Mouse (Mus musculus): ENCODE results near the gene R3hcc1l. TPM values are rescaled to one million over a fixed set of nuclear protein-coding genes. Genes with fewer than 3 reads are reported as not detected.
A peak's percentile ranks its signal among the peaks of the same experiment; 100 is the strongest.

R3hcc1l gene
- total RNA-seq (2021): 10 to 100 TPM; 24.7 to 26.9 TPM

- intact Hi-C loops (cut with DNase I): loop anchor here (5.0 kb wide), 2 partner anchors 139 to 234 kb away; partner anchors contain the start of gene Pyroxd2
- DNase-seq: peak; percentile 99
Measured at GRCm38 (mm10) chr19:42518620-42519310, at the start of gene R3hcc1l. Gene R3hcc1l, plus strand, starts transcription at chr19:42518759.

GRCm38 (mm10) chr19:42471571-42471970 is 47.0 kb upstream of the R3hcc1l start:
- DNase-seq: no peak
- intact Hi-C loops (cut with DNase I): no loop called here

DNA sequence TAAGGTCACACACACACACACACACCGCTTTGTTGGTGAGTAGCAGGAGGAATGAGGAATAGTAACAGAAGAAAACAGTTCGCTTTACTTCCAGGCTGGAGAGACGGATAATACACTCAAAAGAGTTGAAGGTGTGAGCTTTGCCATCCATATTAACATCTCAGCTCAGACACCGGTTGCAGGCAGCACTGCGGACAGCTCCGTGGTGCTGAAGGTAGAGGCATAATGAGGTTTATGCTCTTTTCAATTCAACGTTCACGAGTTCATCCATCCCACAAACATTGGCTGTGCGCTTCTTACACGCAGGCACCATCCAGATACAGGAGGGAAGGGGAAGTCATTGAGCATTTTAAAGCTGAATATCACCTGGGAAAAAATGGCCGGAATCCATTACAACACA is 45.7 kb upstream of the R3hcc1l start:
- intact Hi-C loops (cut with DNase I): no loop called here
- no peak for DNase-seq

DNA sequence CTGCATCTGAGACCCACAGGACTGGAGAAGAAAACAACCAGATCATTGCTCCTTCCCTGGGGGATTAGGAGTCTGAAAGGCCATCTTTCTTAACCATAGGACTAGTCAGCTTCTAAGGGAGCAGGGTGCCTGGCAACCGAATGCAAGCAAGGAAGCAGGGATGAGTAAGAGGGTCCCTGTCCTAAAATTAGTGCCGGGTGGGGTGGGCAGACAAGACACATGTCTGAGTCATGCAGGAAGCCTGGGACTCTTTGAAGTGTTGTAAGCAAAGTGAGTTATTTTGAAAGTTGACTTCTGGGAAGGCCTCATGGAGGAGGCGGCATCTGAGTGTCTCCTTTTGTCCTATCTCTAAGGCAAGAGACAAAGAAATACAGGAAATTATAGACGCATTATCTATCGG is 40.8 kb upstream of the R3hcc1l start:
- intact Hi-C loops (cut with DNase I): no loop called here

GRCm38 (mm10) chr19:42478303-42478702 is 40.3 kb upstream of the R3hcc1l start:
- DNase-seq: no peak
- intact Hi-C loops (cut with DNase I): no loop called here

More for the DNA sequence above, 40.8 kb upstream of the R3hcc1l start:
- no peak for DNase-seq

GRCm38 (mm10) chr19:42485443-42485842 is 33.1 kb upstream of the R3hcc1l start:
- intact Hi-C loops (cut with DNase I): no loop called here
- no peak for DNase-seq

DNA sequence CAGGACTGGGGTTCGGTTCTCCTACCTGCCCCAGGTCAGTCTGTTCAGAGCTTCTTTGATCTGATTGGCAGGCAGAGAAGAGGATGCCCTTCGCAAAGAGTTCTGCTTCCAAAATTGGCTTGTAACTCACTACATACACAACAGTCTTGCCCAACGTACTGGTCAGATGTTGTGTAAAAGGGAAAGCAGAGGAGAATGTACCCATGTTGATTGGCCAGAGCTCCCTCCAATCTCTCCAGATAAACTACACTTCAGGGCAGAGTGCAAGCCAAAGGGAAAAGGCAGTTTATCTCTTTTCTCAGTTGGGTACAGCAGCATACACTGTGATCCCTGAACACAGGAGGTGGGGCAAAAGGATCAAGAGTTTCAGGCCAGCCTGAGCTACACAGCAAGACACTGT is 31.3 kb upstream of the R3hcc1l start:
- intact Hi-C loops (cut with DNase I): no loop called here
- DNase-seq: no peak

DNA sequence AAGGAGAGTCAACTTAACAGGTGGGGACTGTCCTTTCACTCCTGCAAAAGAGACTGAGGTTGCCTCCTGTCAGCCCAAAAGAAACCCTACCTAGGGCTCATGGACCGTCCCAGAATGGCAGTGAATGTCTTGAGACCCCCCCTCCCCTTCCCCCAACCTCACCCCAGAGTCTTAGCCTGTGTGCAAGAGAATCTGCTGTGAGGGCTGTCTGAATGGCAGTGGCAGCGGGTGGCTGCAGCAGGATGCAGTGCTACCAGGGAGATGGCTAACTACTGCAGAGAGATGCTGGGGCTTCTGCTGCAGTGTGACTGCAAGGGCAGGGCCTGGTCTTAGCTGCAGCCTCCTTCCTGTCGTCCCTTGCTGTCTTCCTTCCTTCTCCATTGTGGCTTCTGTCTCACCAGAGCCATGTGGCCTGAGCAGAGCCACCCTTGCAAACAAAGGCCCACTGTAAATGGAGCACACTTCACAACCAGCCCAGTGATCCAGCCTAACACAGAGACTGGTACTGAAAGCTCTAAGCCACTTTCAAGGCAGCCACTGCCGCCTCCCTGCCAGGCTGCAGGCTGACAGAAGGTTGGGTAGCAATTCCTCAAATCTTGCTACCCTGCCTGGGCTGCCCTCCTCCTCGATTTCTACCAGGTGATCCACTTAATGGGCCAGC is 25.2 kb upstream of the R3hcc1l start:
- no peak for DNase-seq
- intact Hi-C loops (cut with DNase I): no loop called here

GRCm38 (mm10) chr19:42504156-42504555 is 14.4 kb upstream of the R3hcc1l start:
- no peak for DNase-seq
- intact Hi-C loops (cut with DNase I): no loop called here

GRCm38 (mm10) chr19:42509625-42510024 is 8.9 kb upstream of the R3hcc1l start:
- intact Hi-C loops (cut with DNase I): no loop called here

DNA sequence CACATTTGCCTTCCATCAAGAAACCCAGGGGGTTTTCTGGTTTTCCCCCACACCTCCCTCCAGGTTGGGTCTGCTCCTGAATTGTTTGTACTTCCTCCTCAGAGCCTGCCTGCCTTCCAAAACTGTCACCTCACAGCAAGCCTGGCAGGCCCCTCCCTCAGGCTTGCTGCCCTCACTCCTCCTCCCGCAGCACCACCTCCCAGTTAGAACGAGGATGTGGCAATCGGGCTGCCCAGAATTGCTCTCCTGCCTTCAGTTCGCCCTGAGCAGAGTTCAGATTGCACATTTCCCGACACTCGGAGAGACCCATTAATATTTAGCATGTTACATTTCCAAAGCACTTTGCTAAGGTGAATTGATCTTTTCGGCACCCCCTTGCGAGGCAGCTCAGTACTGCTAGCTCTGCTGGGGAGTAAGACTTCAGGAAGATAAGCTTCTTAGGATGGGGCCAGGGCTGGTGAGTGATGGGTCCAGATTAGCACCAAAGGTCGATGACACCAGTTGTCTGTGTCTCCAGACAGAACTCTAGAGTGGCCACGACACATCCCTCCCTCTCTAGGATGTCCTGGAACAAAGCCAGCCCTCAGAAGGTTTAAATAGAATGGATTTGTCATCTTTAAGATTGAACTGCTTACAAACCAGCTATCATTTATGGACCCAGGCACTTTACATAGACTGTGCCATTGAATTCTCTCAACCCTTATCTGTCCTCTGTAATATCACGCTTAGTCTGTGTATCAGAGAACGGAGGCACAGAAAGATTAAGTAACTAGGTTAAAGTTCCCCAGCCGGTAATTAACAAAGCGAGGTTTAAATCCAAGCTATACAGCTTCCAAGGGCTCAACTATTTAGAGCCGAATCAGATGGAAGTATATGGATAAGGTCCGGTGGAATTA is 8.0 kb upstream of the R3hcc1l start:
- intact Hi-C loops (cut with DNase I): no loop called here

More at GRCm38 (mm10) chr19:42509625-42510024, 8.9 kb upstream of the R3hcc1l start:
- DNase-seq: no peak

DNA sequence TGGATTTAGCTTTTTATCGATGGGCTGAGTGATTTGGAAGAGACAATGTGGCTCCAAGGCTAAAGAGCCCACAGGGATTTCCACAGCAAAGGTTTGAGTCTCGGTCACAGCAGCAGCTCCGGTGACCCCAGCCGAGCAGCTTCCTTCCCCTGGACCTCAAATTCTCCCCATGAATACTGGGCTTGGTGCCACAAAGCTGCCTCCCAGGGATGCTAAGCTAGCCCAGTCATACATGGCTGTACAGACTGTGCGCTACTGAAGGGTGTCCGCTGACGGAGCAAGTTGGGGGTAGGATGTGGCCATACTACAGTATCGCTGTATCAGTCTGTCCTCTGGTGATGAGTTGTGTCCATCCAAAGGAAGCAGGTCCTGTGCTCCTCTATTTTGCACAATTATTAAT is 2.9 kb upstream of the R3hcc1l start:
- no peak for DNase-seq
- intact Hi-C loops (cut with DNase I): loop anchor here (5.0 kb wide), 2 partner anchors 142 to 237 kb away; partner anchors contain the start of gene Pyroxd2

More for the DNA sequence above, 8.0 kb upstream of the R3hcc1l start:
- DNase-seq: no peak

DNA sequence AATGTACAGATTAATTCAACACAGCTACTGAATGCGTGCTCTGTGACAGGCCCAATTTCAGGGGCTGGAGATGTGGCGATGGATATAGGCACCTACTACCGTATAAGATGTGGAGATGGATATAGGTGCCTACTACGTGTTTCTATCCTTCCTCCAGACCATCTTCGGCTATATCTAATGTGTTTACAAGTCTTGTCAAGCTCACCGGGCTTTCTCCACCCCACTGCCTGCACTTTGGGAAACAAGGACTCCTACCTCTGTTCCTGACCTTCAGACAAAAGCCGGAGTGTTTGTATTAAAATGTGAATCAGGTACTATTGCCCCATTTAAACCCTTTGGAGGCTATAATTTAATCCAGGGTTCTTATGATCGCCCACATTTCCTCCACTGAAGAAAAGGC is 2.4 kb upstream of the R3hcc1l start:
- no peak for DNase-seq
- intact Hi-C loops (cut with DNase I): loop anchor here (5.0 kb wide), 2 partner anchors 141 to 236 kb away; partner anchors contain the start of gene Pyroxd2

DNA sequence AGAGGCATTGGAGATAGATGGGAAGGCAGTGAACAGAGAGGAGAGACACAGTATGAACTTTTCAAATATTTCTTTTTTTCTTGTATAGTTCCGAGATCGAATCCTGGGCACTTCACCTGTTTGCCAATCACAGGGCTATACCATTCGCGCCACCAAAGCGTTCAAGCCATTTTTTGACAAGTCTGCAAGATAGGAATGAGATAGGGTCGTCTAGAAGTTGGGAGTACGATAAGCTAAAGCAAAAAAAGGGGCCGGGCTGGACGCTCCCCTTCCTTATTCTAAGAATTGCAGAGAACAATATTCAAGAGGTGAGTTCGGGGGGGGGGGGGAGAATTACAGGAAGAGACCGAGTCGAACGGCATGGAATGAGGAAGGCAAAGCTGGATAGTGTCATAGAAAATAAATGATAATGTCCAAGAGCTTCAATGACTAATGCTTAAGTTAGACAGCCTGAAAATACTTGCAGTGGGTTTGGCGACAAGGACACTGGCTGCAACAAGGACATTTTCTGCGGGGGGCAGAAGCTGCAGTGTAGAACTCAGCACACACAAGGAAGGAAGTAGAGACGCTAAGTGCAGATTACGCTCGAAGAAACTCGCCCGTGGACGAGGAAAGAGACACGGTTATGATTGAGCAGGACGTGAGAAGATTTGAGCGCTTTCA is 471 bp upstream of the R3hcc1l start:
- DNase-seq: no peak

GRCm38 (mm10) chr19:42519760-42520159 is 1.2 kb downstream of the R3hcc1l start:
- DNase-seq: no peak
- intact Hi-C loops (cut with DNase I): loop anchor here (5.0 kb wide), 2 partner anchors 138 to 233 kb away; partner anchors contain the start of gene Pyroxd2

More for the DNA sequence above, 471 bp upstream of the R3hcc1l start:
- intact Hi-C loops (cut with DNase I): loop anchor here (5.0 kb wide), 2 partner anchors 139 to 234 kb away; partner anchors contain the start of gene Pyroxd2

GRCm38 (mm10) chr19:42524703-42525102 is 6.1 kb downstream of the R3hcc1l start:
- DNase-seq: no peak
- intact Hi-C loops (cut with DNase I): no loop called here

DNA sequence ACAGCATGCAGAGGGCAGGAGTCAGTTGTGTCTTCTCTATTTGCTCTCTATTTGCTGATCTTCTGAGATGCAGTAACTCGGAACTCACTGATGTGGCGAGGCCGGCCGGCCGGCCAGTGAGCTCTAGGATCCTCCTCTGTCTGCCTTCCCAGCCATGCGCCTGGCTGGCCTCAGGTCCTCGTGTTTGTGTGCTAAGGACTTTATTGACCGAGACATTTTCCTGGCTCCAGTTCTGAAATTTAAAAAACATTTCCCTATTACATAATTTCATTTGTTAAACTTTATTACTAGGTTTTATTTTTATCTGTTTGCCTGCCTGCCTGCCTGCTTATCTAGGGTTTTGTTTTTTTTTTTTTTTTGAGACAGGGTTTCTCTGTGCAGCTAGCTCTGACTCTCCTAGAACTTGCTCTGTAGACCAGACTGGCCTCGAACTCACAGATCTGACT is 11.5 kb downstream of the R3hcc1l start:
- DNase-seq: peak in 1 of 2 experiments; percentile 31

GRCm38 (mm10) chr19:42534427-42534826 is 15.9 kb downstream of the R3hcc1l start:
- intact Hi-C loops (cut with DNase I): no loop called here
- DNase-seq: no peak

More for the DNA sequence above, 11.5 kb downstream of the R3hcc1l start:
- intact Hi-C loops (cut with DNase I): no loop called here

GRCm38 (mm10) chr19:42537600-42537999 is 19.0 kb downstream of the R3hcc1l start:
- DNase-seq: no peak
- intact Hi-C loops (cut with DNase I): no loop called here

GRCm38 (mm10) chr19:42538911-42539310 is 20.4 kb downstream of the R3hcc1l start:
- no peak for DNase-seq
- intact Hi-C loops (cut with DNase I): no loop called here

All from heart, postnatal 36 days (tissue).